21 mouse cellular contexts compared by ENCODE assay signal in the genomic region with DNA sequence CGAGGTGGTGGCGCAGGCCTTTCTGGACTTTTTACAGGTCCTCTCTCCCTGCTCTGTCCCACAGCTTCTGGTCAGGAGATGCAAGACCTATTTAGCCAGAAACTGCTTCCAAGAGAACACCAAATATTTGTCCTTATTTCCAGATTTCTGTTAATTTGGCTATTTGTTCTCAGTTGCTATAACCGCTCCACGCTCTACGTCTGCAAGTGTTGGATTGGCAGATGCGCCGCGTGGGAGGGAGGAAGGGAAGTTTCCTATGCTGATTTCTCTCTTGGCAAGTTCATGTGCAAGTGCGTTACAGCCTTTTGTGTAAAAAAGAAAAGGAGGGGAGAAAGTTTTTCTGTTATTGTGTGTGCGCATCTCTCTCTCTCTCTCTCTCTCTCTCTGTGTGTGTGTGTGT. TPM values are rescaled to one million over a fixed set of nuclear protein-coding genes. Genes with fewer than 3 reads are reported as not detected.
A peak's percentile ranks its signal among the peaks of the same experiment; 100 is the strongest.
DNase-seq lines count a peak whose midpoint lies in the region; ATAC-seq and TF ChIP-seq lines count a peak whose summit lies in the region.
"Had no signal": no experiment of that assay in that cellular context is flagged by ENCODE, and none has a peak within 500 bp of the region (broad histone marks: within the 10 kb centered on the region; RNA-seq: fewer than 3 reads in every experiment).

No protein-coding gene starts in this region.

- peak; percentile 66 for DNase-seq in forebrain, postnatal 0 days
- peak; percentile 70 to 77 for DNase-seq in frontal cortex, postnatal 36 days (ENCODE audit: low spot score in 2 of 2)
- peak; percentile 40 to 54 for DNase-seq in left cerebral cortex, postnatal 10 days (ENCODE audit: extremely low spot score in 1 of 2, low spot score in 2 of 2)
- DNase-seq in right cerebral cortex, postnatal 25 days, result peak; percentile 72
- no peak for DNase-seq in gastrocnemius, postnatal 36 days
- DNase-seq in adipocyte (ENCODE audit: low spot score), result no peak
- no peak for DNase-seq in urinary bladder, adult 18-20 months (ENCODE audit: low spot score in 2 of 2)
- DNase-seq: adrenal gland, adult 2 months; cerebellum, adult 11 months; cerebellum, postnatal 36 days; gastrocnemius, postnatal 25 days; lung, adult 2 months; lung, postnatal 36 days; thymus, postnatal 36 days had no signal

- WGBS in forebrain, postnatal 0 days, result 63% methylated on average over 10 of the region's 10 CpGs
- 78% methylated on average over 10 of the region's 10 CpGs for WGBS in forebrain, embryonic 16.5 days

- no peak overlapping the region for H3K27ac ChIP-seq in forebrain, postnatal 0 days (ENCODE audit: low read depth, low read length)
- no peak overlapping the region for H3K27ac ChIP-seq in forebrain, embryonic 16.5 days (ENCODE audit: low read length)
- H3K27ac ChIP-seq: embryonic facial prominence, embryonic 12.5 days; heart, embryonic 10.5 days; hindbrain, embryonic 14.5 days; kidney, postnatal 0 days had no signal

- H3K36me3 ChIP-seq in forebrain, postnatal 0 days (ENCODE audit: insufficient read depth), result no peaks in the 10 kb centered on the region
- no peaks in the 10 kb centered on the region for H3K36me3 ChIP-seq in forebrain, embryonic 16.5 days (ENCODE audit: control insufficient read depth, insufficient read depth)
- H3K36me3 ChIP-seq: embryonic facial prominence, embryonic 12.5 days; heart, embryonic 10.5 days had no signal

- H3K27me3 ChIP-seq in forebrain, postnatal 0 days (ENCODE audit: insufficient read depth, low read length), result no peaks in the 10 kb centered on the region
- H3K27me3 ChIP-seq in forebrain, embryonic 16.5 days (replicated peaks; ENCODE audit: control insufficient read depth, insufficient read depth, low read length), result no peaks in the 10 kb centered on the region
- H3K27me3 ChIP-seq: embryonic facial prominence, embryonic 12.5 days had no signal

- no peak for ATAC-seq in forebrain, postnatal 0 days
- ATAC-seq in forebrain, embryonic 16.5 days, result no peak
- ATAC-seq: intestine, embryonic 16.5 days had no signal

- 0 out of 2 replicates have a peak, but pooled peaks cover 8% of the 10 kb centered on the region for H3K4me1 ChIP-seq in forebrain, postnatal 0 days (ENCODE audit: insufficient read depth)
- peaks cover 10% of the 10 kb centered on the region for H3K4me1 ChIP-seq in forebrain, embryonic 16.5 days (replicated peaks; ENCODE audit: control insufficient read depth, insufficient read depth, low read length)
- H3K4me1 ChIP-seq: embryonic facial prominence, embryonic 12.5 days; heart, embryonic 10.5 days had no signal

- no peak for TF ChIP-seq CTCF in forebrain, postnatal 0 days (IDR thresholded peaks at IDR 0.05; ENCODE audit: low read depth)

- no peak overlapping the region for H3K4me3 ChIP-seq in forebrain, postnatal 0 days (ENCODE audit: low read depth, low read length)
- H3K4me3 ChIP-seq in forebrain, embryonic 16.5 days (replicated peaks; ENCODE audit: low read length), result no peak overlapping the region
- H3K4me3 ChIP-seq: embryonic facial prominence, embryonic 12.5 days; heart, embryonic 10.5 days had no signal

- no peaks in the 10 kb centered on the region for H3K9me3 ChIP-seq in forebrain, postnatal 0 days (ENCODE audit: low read length)
- no peaks in the 10 kb centered on the region for H3K9me3 ChIP-seq in forebrain, embryonic 16.5 days (ENCODE audit: control insufficient read depth, low read length)
- H3K9me3 ChIP-seq: embryonic facial prominence, embryonic 12.5 days; heart, embryonic 10.5 days had no signal

- H3K9ac ChIP-seq in forebrain, postnatal 0 days, result no peak overlapping the region
- H3K9ac ChIP-seq in forebrain, embryonic 16.5 days (replicated peaks; ENCODE audit: low read depth, low read length), result no peak overlapping the region
- H3K9ac ChIP-seq: embryonic facial prominence, embryonic 12.5 days; hindbrain, embryonic 14.5 days had no signal

- intact Hi-C loops in left cerebral cortex, postnatal 10 days (cut with DNase I), result loop anchor here (5.0 kb wide), 1 partner anchor 58 kb away; the partner anchor contains the start of gene Zdhhc14
- intact Hi-C loops in gastrocnemius, postnatal 36 days (cut with DNase I), result no loop called here

- no peak overlapping the region for H3K4me2 ChIP-seq in forebrain, postnatal 0 days (ENCODE audit: low read depth)
- H3K4me2 ChIP-seq in forebrain, embryonic 16.5 days (ENCODE audit: low read length), result no peak overlapping the region
- H3K4me2 ChIP-seq: embryonic facial prominence, embryonic 12.5 days; hindbrain, embryonic 14.5 days; liver, embryonic 11.5 days had no signal

RNA-seq across cellular contexts. Expression of gene Zdhhc14, which starts 58.1 kb away (rescaled TPM):
- total RNA-seq in forebrain, postnatal 0 days (2014; rRNA removed), result 16.3 and 16.7 TPM in 2 replicates
- polyA plus RNA-seq in forebrain, postnatal 0 days (2015; fragmentation: Nextera tagmentation; extraction: Ambion mirVana), result 6.7 and 9.9 TPM in 2 replicates
- polyA plus RNA-seq in forebrain, embryonic 16.5 days (2015; fragmentation: Nextera tagmentation; extraction: Ambion mirVana), result 6.6 and 8.1 TPM in 2 replicates
- 10 to 100 TPM; 25.9 to 29.4 TPM for total RNA-seq in left cerebral cortex, postnatal 10 days (2021)
- total RNA-seq in gastrocnemius, postnatal 36 days (2021), result 1 to 10 TPM; 2.4 to 3.1 TPM

Comparison
In these comparisons a context has a peak if more than half of its experiments do, and no peak if none do; other contexts are left out.
1. DNase-seq: peak in forebrain, postnatal 0 days (single experiment), frontal cortex, postnatal 36 days (2 of 2), left cerebral cortex, postnatal 10 days (2 of 2) and right cerebral cortex, postnatal 25 days (single experiment); none in gastrocnemius, postnatal 36 days (0 of 2), adipocyte (single experiment) and urinary bladder, adult 18-20 months (0 of 2).